8 mouse cellular contexts compared by ENCODE assay signal in the genomic region with DNA sequence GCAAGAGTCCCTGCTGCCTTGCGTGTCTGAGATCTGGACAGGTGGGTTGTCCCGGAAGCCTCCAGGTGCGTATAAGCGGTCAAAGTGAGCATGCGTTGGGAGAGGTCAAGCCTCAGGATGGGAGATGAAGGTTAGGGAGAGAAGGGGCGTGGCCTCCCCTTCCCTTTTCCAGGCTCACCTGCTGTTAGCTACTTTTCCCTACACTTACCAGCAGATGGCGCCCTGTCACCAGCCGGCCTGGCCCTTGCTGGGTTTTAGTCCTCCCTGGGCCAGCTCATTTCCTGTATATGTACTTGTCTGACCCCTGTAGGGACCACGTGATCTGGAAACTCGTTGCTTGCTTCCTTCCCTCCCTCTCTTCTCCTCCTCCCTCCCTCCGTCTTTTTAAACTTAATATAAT. TPM values are rescaled to one million over a fixed set of nuclear protein-coding genes. Genes with fewer than 3 reads are reported as not detected.
A peak's percentile ranks its signal among the peaks of the same experiment; 100 is the strongest.
DNase-seq lines count a peak whose midpoint lies in the region; ATAC-seq and TF ChIP-seq lines count a peak whose summit lies in the region.

No protein-coding gene starts in this region.

- no peaks in the 10 kb centered on the region for H3K4me1 ChIP-seq in hindbrain, embryonic 14.5 days (replicated peaks; ENCODE audit: control insufficient read depth, insufficient read depth, low read length)

- no peaks in the 10 kb centered on the region for H3K27me3 ChIP-seq in Patski
- H3K27me3 ChIP-seq in hindbrain, embryonic 14.5 days (ENCODE audit: control insufficient read depth, insufficient read depth, low read length) = no peaks in the 10 kb centered on the region

- H3K27ac ChIP-seq in hindbrain, embryonic 14.5 days = no peak overlapping the region

- TF ChIP-seq CTCF in Patski (IDR thresholded peaks at IDR 0.05) = no peak

- CTCF ChIA-PET in Patski (lab: Charles Lee) = interaction anchor here (0.7 to 2.2 kb wide), 9 partner anchors 12 to 174 kb away, joined by 3 to 13 read pairs (median 5); no protein-coding TSS in a partner anchor

- no peak overlapping the region for H3K4me2 ChIP-seq in hindbrain, embryonic 14.5 days (replicated peaks)

- ATAC-seq in Patski = peak; percentile 34
- ATAC-seq in hindbrain, embryonic 14.5 days (ENCODE audit: low FRiP score) = peak; percentile 39; the same call in 1 of the 2 replicates

- no peak overlapping the region for H3K9ac ChIP-seq in hindbrain, embryonic 14.5 days

- WGBS in hindbrain, embryonic 14.5 days = 12% methylated on average over 10 of the region's 11 CpGs

- peak; percentile 30 for DNase-seq in Patski (ENCODE audit: low read depth, low spot score)
- peak; percentile 84 to 92 for DNase-seq in cerebellum, postnatal 14 days
- peak; percentile 59 to 60 for DNase-seq in frontal cortex, postnatal 25 days (ENCODE audit: low spot score in 2 of 2)
- DNase-seq in hindbrain, embryonic 14.5 days (ENCODE audit: low spot score) = peak; percentile 80
- peak; percentile 66 to 87 for DNase-seq in layer of hippocampus, postnatal 25 days (ENCODE audit: extremely low spot score in 1 of 2, low spot score in 1 of 2)
- peak; percentile 84 to 88 for DNase-seq in lung, postnatal 4 days
- peak; percentile 79 to 84 for DNase-seq in right cerebral cortex, postnatal 10 days (ENCODE audit: low spot score in 2 of 2)
- DNase-seq in urinary bladder, postnatal 14 days (ENCODE audit: low spot score) = peak; percentile 88

- POLR2A ChIA-PET in Patski (lab: Charles Lee) = no interaction called here

- H3K9me3 ChIP-seq in hindbrain, embryonic 14.5 days (ENCODE audit: control insufficient read depth, low read length) = no peaks in the 10 kb centered on the region

- no peaks in the 10 kb centered on the region for H3K36me3 ChIP-seq in hindbrain, embryonic 14.5 days (replicated peaks; ENCODE audit: control insufficient read depth, insufficient read depth)

- in situ Hi-C loops in Patski (cut with MboI; ENCODE audit: low pct_unique_long_range_greater_than_20kb) = loop anchor here (5.0 kb wide), 2 partner anchors 65 to 110 kb away; no protein-coding TSS in a partner anchor

- no peak overlapping the region for H3K4me3 ChIP-seq in hindbrain, embryonic 14.5 days (replicated peaks; ENCODE audit: low read length)

RNA-seq across cellular contexts. Expression of gene Lrrc20, which starts 16.4 kb away (rescaled TPM):
- polyA plus RNA-seq in Patski (2021) = 14.0 TPM
- 14.1 and 15.1 TPM in 2 replicates for polyA plus RNA-seq in hindbrain, embryonic 14.5 days (2014; fragmentation: Nextera tagmentation; extraction: Ambion mirVana)
- 10 to 100 TPM; 19.8 to 22.9 TPM for total RNA-seq in layer of hippocampus, postnatal 25 days (2021)

RNA-seq across cellular contexts. Expression of gene Eif4ebp2, which starts 39.6 kb away (rescaled TPM):
- polyA plus RNA-seq in Patski (2021) = 47.4 TPM
- 37.4 and 38.8 TPM in 2 replicates for polyA plus RNA-seq in hindbrain, embryonic 14.5 days (2014; fragmentation: Nextera tagmentation; extraction: Ambion mirVana)
- 10 to 100 TPM; 49.2 to 51.1 TPM for total RNA-seq in layer of hippocampus, postnatal 25 days (2021)

Comparison
In these comparisons a context has a peak if more than half of its experiments do, and no peak if none do; other contexts are left out.
1. DNase-seq: peak in every context shown above with its lines; median percentile 88 in cerebellum, postnatal 14 days; 88 in urinary bladder, postnatal 14 days; 86 in lung, postnatal 4 days; 82 in right cerebral cortex, postnatal 10 days; 80 in hindbrain, embryonic 14.5 days; 76 in layer of hippocampus, postnatal 25 days; 60 in frontal cortex, postnatal 25 days; 30 in Patski.